Mouse (Mus musculus): ENCODE measurements at regions not wholly inside any gene's neighbourhood (a gene's known extent, or its start where the extent isn't known, plus 50 kb on each side); places are given as distances from the start of the nearest gene placed in this dataset.

DNA sequence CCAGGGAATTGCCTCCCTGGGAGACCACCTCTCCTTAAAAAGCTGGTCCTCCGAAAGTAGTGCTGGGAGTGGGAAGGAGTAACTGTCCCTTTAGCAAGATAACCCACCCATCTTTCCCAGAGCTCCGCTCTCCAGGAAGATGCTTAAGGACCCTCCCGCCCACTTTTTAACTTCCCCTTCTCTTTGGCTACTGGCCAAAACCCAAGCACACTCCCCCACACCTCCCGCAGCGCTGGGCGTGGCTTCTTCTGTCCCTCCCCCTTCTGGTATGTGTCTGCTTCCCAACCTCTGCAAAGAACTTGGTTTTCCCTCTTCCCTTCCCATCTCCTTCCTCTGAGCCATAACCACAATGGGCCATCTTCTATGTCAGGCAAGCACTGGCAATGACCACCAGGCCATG is 85.4 kb downstream of the Rpap3 start:
- DNase-seq (ENCODE audit: low spot score): no peak

GRCm38 (mm10) chr15:97619764-97620163 is 85.9 kb downstream of the Rpap3 start:
- DNase-seq (ENCODE audit: low spot score): no peak

- DNase-seq (ENCODE audit: low spot score): no peak
These were observed 93.3 kb downstream of the Rpap3 start for GRCm38 (mm10) chr15:97612325-97612724.

DNA sequence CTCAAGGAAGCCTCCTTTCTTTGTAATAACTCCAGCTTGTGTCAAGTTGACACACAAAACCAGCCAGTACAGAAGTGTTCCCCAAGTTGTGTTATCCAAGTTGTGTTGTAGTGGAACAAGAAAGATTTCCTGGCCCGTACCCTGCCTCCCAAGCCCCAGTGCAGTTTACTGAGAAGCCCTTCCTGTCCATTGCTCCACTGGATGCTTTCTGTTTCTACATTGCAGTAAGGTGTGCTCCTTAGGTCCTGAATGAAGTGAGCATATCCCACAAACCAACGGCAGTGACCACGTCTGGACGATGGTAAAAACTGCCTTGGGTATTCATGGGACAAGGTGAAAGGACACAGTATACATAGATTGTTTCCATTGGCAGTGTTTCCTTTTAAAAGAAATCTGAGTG is 94.9 kb downstream of the Rpap3 start:
- DNase-seq (ENCODE audit: low spot score): no peak

- no peak for DNase-seq (ENCODE audit: low spot score)
These were observed 96.1 kb downstream of the Rpap3 start for GRCm38 (mm10) chr15:97609496-97609895.

GRCm38 (mm10) chr15:97608651-97609050 is 97.0 kb downstream of the Rpap3 start:
- DNase-seq (ENCODE audit: low spot score): no peak

GRCm38 (mm10) chr15:97607617-97608206 is 97.9 kb downstream of the Rpap3 start:
- DNase-seq (ENCODE audit: low spot score): no peak

DNA sequence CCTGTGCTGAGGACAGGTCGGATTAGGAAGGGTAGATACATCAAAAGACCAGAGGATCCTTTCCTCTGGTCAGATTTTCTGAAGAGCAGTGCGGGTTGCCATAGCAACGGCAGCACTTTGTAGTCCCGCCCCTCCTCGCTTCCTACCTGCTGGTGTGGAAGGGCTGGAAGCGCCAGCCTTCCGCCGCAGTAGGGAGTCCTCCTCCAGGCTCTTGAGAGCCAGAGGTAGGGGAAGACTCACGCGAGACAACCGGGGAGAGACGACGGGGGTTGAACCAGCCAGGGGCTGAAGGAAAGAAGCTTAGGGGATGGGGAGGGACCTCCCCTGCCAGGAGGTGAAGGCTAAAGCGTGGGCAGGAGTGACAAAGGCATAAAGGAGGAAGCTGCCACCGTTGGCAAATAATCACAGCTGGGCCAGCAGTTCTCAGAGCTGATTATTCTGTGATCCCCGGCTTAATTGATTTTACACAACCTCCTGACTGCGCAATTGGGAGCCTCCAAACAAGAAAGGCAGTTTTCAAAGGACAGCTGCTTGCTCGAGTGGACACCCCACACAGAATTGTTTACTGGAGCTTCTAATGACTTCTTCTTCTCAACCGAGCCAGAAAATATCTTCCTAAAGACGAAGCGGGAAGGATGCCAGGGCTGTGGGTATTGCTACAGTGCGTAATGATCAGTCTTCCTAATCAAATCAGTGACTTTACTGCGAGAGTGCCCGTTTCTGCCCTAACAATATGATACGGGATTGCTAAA is 98.8 kb downstream of the Rpap3 start:
- no peak for DNase-seq (ENCODE audit: low spot score)

- no peak for DNase-seq (ENCODE audit: low spot score)
These were observed 99.4 kb downstream of the Rpap3 start for GRCm38 (mm10) chr15:97606232-97606629.

- no peak for DNase-seq (ENCODE audit: low spot score)
These were observed 99.8 kb downstream of the Rpap3 start for GRCm38 (mm10) chr15:97605791-97606190.

- no peak for DNase-seq (ENCODE audit: low spot score)
These were observed 102.1 kb downstream of the Rpap3 start for GRCm38 (mm10) chr15:97603492-97603891.

DNA sequence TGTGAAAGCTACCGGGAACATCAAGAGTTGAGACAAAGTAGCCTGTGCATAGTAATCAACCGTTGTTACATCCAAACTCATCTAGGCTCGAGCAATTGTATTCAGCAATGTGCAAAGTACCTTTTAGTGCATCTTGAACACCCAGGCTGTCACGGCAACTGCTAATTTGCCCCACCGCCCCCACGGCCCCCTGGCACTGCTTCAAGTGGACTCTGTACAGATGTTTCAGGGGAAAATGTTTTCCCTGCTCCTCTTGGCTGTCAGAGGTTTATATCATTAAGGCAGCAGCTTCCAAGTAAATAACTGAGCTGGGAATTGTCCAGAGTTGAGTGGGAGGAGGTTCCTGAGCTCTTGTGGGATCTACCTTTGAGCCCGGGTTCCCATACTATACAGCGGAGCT is 107.4 kb downstream of the Rpap3 start:
- DNase-seq (ENCODE audit: low spot score): no peak

GRCm38 (mm10) chr15:97596514-97597081 is 109.0 kb downstream of the Rpap3 start:
- no peak for DNase-seq (ENCODE audit: low spot score)

DNA sequence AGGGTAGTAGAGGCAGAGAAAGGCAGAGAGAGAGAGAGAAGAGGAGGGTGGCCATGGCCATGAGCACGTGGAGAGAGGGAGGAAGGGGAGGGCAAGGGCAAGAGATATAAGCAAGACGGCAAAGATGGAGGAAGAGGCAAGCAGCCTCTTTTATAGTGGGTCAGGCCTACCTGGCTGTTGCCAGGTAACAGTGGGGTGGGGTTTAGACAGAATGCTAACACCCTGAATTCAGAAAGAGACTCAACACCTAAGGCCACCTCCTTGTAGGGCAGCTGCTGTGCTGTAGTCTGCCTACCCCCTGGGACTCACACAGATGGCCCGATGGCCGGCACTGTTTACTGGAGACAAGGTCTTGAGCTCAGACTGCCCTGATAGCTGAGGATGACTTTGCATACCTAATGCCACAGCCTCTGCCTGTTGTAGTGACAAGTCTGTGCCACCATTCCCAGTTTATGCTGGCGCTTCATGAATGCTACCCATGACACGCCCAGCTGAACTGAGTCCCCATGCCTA is 110.3 kb downstream of the Rpap3 start:
- DNase-seq (ENCODE audit: low spot score): no peak

DNA sequence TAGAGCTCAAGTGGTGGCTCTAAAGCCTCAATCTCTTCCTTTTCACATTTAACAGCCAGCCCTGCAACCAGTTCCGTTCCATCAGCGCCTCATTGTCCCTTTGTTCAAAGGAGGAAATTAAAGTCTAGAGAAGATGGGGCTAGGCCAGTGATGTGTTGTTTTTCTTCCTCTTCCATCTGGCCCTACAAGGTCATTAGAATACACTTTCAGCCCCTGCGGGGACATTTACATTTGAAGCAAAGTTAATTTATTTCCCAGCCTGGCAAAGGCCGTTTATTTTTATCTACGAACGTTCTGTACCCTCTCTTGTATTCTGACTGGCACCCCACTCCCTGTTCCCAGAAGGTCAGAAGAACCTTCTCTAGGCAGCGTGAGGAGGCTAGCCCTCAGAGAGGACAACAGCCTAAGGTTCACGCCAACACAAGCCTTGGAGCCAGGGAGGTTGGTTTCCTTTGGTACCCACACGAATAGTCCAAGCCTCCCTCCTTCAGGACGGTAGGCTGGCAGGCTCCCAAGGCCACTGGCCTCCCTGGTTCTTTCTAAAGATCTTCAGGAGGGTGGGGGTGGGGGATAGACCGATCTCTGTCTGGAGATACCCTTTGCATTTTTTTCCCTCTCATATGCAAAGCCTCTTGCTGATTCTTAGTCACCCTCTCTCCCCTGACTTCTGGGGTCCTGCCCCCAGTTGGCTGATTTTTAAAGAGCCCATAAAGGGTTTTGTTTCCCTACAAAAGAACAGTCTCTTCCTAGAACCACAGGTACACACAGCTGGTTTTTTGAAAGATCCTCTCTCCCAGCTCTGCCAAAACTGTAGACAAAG is 111.6 kb downstream of the Rpap3 start:
- no peak for DNase-seq (ENCODE audit: low spot score)

DNA sequence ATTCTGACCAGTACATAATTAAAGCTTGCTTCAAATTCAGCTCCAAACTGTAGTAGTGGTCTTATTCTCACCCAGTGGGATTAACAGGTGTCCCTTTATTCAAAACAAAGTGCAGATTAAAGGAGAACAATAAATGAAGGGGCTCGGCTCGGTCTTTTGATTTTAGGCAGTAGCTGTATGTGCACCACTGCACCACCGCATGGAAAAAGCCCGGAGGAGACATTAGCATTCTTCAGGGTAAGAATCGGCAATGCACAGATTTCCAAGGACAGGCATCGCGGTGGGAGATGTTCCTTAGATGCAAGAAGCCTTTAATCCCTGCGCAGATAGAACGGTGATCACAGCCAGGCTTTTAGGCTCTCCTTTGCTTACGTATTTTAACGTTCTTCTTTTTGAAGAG is 112.8 kb downstream of the Rpap3 start:
- DNase-seq (ENCODE audit: low spot score): no peak

GRCm38 (mm10) chr15:97591406-97591805 is 114.2 kb downstream of the Rpap3 start:
- no peak for DNase-seq (ENCODE audit: low spot score)

- DNase-seq (ENCODE audit: low spot score): no peak
These were observed 114.8 kb downstream of the Rpap3 start for GRCm38 (mm10) chr15:97590732-97591292.

- DNase-seq (ENCODE audit: low spot score): no peak
These were observed 117.9 kb downstream of the Rpap3 start for GRCm38 (mm10) chr15:97587571-97588205.

GRCm38 (mm10) chr15:97581724-97582154 is 123.9 kb downstream of the Rpap3 start:
- DNase-seq (ENCODE audit: low spot score): peak; percentile 68

- peak; percentile 17 for DNase-seq (ENCODE audit: low spot score)
These were observed 124.9 kb downstream of the Rpap3 start for GRCm38 (mm10) chr15:97580726-97581125.

- no peak for DNase-seq (ENCODE audit: low spot score)
These were observed 127.6 kb downstream of the Rpap3 start for GRCm38 (mm10) chr15:97578046-97578445.

Data from yolk sac, embryonic 10.5 days (tissue).